Mouse (Mus musculus) embryo, embryonic 10 days (tissue): Measurements from ENCODE around the gene Nhsl1.
A peak's percentile ranks its signal among the peaks of the same experiment; 100 is the strongest.
"Not testable (repeated sequence)": the region's sequence is repeated elsewhere in the genome, so short reads cannot be mapped to it uniquely, and the experiment has no call there.

Experiments
- DNase-seq: peaks from one replicate; pipeline ENCODE4 v3.0.0-alpha.2; 2015; ENCODE audit warnings: low spot score

Gene Nhsl1

GRCm38 (mm10) chr10:18445603-18446358, 127.0 kb downstream of the Nhsl1 start:
- no peak for DNase-seq

- peak; percentile 67 for DNase-seq
Observed at GRCm38 (mm10) chr10:18446359-18446820, 127.6 kb downstream of the Nhsl1 start.

GRCm38 (mm10) chr10:18447299-18447698, 128.5 kb downstream of the Nhsl1 start:
- DNase-seq = no peak

- not testable (repeated sequence) for DNase-seq
Observed at GRCm38 (mm10) chr10:18448896-18449295, 130.1 kb downstream of the Nhsl1 start.

- peak; percentile 91 for DNase-seq
Observed at GRCm38 (mm10) chr10:18453380-18453779, 134.6 kb downstream of the Nhsl1 start.

- DNase-seq = no peak
Observed at GRCm38 (mm10) chr10:18454161-18454560, 135.4 kb downstream of the Nhsl1 start.

- no peak for DNase-seq
Observed at GRCm38 (mm10) chr10:18455301-18455920, 136.6 kb downstream of the Nhsl1 start.

- no peak for DNase-seq
Observed at GRCm38 (mm10) chr10:18457808-18458475, 139.2 kb downstream of the Nhsl1 start.

GRCm38 (mm10) chr10:18461336-18461735, 142.6 kb downstream of the Nhsl1 start:
- DNase-seq = no peak

GRCm38 (mm10) chr10:18463071-18463841, 144.5 kb downstream of the Nhsl1 start:
- DNase-seq = no peak

- no peak for DNase-seq
Observed at GRCm38 (mm10) chr10:18468396-18468795, 149.6 kb downstream of the Nhsl1 start.

- peak; percentile 84 for DNase-seq
Observed at GRCm38 (mm10) chr10:18469279-18470135, 150.7 kb downstream of the Nhsl1 start.

- peak; percentile 34 for DNase-seq
Observed at GRCm38 (mm10) chr10:18470351-18471060, 151.7 kb downstream of the Nhsl1 start.

- no peak for DNase-seq
Observed at GRCm38 (mm10) chr10:18471648-18472047, 152.9 kb downstream of the Nhsl1 start.

GRCm38 (mm10) chr10:18475126-18475525, 156.3 kb downstream of the Nhsl1 start:
- no peak for DNase-seq

- DNase-seq = no peak
Observed at GRCm38 (mm10) chr10:18478294-18478693, 159.5 kb downstream of the Nhsl1 start.

- DNase-seq = no peak
Observed at GRCm38 (mm10) chr10:18479285-18479684, 160.5 kb downstream of the Nhsl1 start.

- no peak for DNase-seq
Observed at GRCm38 (mm10) chr10:18480836-18481235, 162.1 kb downstream of the Nhsl1 start.

- DNase-seq = peak; percentile 25
Observed at GRCm38 (mm10) chr10:18482558-18483141, 163.9 kb downstream of the Nhsl1 start.

GRCm38 (mm10) chr10:18483658-18484057, 164.9 kb downstream of the Nhsl1 start:
- DNase-seq = no peak
